Mouse (Mus musculus): ENCODE measurements around the gene Ptprg. TPM values are rescaled to one million over a fixed set of nuclear protein-coding genes. Genes with fewer than 3 reads are reported as not detected.

The Ptprg gene
- total RNA-seq, 2 experiments from 2014 or later, result 71.4 to 72.3 TPM

DNA sequence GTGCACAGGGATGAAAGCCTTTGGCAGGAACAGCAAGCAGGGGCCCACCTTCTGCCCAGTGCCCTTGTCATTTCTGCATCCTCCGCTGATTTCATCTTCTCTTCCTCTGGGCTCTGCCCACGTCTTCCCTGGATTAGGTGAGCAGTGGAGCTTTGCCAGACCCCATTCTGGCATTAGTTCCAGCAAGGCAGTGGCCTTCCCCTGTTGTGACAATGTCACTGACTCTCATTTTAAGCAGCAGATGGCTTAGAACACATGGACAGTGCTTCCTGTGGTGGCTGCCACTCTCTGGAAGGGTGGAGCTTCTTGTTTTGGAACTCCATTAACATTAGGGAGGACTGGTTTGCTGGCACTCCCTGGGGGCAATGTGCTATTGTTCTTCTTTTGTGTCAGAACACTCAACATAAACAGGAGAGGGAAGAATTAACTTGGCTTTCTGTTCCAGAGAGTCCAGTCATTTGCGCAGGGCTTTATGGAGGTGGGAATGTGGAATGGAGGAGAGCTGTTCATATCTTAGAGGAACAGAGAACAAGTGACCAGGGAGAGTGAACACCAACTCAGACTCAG lies 119.7 kb downstream of the Ptprg start:
- DNase-seq, result no peak
- intact Hi-C loops (cut with DNase I), result no loop called here

DNA sequence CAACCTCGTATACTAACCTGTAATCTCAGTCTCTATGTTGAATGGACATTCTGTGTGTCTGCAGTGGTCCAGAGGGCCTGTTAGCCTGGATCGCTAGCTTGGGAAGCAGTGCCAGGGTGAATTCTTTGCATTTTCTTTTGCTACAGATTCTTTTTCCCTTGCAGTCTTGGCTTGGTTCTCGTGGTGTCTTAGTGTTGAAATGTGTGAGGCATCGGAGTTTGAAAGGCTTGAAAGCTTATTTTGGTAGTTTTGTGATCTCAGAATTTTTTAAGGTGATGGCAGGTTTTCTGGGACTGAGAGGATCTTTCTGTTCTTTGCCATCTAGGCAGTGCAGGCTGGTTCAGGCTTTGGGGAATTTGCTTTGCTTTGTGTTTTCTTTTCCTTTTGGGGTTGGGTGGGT lies 124.9 kb downstream of the Ptprg start:
- DNase-seq, result no peak
- intact Hi-C loops (cut with DNase I), result no loop called here

DNA sequence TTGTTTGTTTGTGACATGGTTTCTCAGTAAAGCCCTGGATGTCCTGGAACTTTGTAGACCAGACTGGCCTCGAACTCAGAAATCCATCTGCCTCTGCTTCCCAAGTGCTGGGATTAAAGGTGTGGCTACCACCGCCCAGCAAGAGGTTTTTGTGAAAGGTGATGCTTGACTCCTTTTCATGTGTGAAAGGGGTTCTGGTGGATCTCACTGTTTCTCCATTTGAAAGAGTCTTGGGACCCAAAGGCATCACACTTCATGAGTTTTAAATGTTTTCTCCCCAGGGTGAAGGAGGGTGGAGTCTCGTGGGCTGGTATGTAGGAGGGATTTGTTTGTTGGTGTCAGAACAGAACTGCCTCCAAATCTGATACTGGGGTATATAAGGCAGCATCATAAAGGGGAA lies 126.4 kb downstream of the Ptprg start:
- intact Hi-C loops (cut with DNase I), result no loop called here
- no peak for DNase-seq

- intact Hi-C loops (cut with DNase I), result no loop called here
These were observed 127.3 kb downstream of the Ptprg start for GRCm38 (mm10) chr14:11680621-11681020.

DNA sequence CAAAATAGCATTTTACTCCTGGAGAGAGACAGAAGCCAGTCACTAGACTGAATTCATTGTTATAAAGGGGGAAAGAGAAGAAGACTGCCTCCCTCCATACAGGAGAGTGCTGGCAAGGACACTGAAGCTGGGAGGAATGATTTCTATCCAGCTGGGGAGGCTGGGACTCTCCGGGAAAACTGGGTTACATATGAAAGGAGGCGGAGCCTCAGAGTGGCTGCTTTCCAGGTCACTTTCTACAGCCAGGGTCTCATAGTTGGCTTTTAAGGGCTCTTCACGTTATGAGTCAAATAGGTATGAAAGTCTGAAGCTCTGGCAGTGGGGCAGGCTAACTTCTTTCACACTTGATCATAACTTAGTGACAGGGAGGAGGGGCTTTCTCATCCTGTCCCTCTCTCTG lies 129.1 kb downstream of the Ptprg start:
- DNase-seq, result peak in 1 of 2 experiments; percentile 20
- intact Hi-C loops (cut with DNase I), result no loop called here

More at GRCm38 (mm10) chr14:11680621-11681020, 127.3 kb downstream of the Ptprg start:
- no peak for DNase-seq

- no peak for DNase-seq
- intact Hi-C loops (cut with DNase I), result no loop called here
These were observed 130.2 kb downstream of the Ptprg start for GRCm38 (mm10) chr14:11683386-11684081.

- no peak for DNase-seq
- intact Hi-C loops (cut with DNase I), result no loop called here
These were observed 130.8 kb downstream of the Ptprg start for GRCm38 (mm10) chr14:11684104-11684503.

DNA sequence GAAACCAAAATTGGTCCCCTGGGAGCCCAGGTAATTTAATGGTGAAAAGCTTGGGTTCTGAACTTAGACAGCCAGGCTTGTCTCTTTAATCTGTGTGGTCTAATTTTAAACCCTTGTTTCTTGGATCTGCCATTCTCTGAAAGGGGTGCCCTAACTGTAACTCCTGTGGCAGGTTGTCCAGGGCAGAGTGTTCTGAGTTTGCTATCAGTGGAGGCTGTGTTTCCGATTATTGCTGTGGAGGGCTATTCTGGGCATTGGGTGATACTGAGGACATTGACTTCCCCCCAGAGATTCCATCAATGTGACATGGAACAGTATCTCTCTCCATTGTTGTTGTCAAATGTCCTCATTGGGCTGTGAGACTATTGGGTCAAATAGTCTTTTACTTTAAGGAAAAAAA lies 134.2 kb downstream of the Ptprg start:
- intact Hi-C loops (cut with DNase I), result no loop called here
- no peak for DNase-seq

DNA sequence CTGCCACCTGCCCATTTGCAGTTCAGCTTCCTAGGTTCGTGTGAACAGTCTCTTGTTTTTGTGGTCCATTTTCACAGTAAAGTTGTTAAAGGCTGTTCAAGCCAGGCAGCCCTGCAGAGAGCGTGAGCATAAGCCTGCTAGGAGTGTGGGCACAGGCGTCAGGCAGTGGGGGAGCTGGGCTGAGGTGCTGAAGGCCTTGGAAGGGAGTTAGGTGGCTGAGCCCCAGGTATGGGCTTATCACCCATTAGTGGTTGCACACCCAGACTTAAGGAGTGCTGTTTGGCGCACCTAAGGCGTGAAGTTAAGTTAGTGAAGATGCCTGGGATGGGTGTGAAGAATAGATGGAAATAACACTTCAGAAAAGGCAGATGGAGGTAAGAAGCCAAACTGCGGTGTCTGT lies 134.8 kb downstream of the Ptprg start:
- no peak for DNase-seq
- intact Hi-C loops (cut with DNase I), result no loop called here

DNA sequence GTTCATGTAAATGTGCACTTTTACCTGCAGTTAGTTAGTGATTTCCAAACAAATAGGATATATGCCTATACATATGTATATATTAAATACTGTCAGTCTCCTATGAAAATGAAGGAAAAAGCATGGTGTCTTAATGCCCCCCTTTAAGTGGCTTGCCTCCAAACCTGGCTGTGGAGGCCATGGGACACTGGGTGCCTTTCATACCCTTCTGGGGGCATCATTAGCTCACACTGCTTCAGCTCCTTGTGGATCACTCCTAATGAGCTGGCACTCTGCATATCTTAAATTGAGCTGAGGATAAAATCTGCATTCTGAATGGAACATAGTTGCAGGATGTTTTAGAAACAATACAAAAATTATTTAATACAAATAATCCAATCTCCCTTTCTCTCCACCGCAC lies 136.7 kb downstream of the Ptprg start:
- no peak for DNase-seq
- intact Hi-C loops (cut with DNase I), result no loop called here

- no peak for DNase-seq
- intact Hi-C loops (cut with DNase I), result no loop called here
These were observed 138.2 kb downstream of the Ptprg start for GRCm38 (mm10) chr14:11691531-11691930.

DNA sequence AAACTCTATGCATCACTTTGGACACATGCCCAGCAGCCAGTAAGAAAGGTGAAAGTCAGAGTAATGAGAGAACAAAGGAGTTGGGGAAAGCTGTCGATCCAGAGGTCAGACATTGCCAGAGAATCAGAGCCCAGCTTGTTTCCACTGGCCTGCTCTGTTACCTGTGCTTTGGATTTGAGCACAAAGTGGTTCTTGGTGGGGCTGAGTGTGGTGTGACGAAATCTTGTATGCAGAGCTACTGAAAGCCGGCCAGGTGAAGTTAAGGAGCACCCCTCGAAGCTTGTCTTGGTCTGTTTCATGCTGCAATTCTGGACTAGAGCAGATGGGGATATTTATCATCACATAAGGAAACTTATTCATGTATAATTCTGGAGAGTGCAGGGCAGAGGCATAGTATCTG lies 145.5 kb downstream of the Ptprg start:
- intact Hi-C loops (cut with DNase I), result no loop called here

DNA sequence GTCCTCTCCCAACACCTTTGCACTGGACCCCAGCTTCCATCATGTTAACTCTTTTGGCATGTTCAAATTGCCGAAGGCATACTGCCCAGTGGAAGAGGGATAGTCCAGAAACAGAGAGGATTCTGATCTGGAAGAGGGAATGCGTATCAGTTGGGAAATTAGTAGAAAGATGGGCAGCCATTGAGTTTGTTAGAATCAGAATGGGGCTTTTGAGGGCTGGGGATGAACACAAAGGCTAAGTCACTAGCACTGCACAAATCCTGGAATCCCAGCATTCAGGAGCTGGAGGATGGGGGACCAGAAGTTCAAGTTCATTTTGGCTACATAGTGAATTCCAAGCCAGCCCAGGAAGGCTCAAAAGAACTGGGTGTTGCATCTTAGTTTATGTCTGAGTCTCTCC lies 146.3 kb downstream of the Ptprg start:
- intact Hi-C loops (cut with DNase I), result no loop called here

More for the DNA sequence above, 145.5 kb downstream of the Ptprg start:
- no peak for DNase-seq

DNA sequence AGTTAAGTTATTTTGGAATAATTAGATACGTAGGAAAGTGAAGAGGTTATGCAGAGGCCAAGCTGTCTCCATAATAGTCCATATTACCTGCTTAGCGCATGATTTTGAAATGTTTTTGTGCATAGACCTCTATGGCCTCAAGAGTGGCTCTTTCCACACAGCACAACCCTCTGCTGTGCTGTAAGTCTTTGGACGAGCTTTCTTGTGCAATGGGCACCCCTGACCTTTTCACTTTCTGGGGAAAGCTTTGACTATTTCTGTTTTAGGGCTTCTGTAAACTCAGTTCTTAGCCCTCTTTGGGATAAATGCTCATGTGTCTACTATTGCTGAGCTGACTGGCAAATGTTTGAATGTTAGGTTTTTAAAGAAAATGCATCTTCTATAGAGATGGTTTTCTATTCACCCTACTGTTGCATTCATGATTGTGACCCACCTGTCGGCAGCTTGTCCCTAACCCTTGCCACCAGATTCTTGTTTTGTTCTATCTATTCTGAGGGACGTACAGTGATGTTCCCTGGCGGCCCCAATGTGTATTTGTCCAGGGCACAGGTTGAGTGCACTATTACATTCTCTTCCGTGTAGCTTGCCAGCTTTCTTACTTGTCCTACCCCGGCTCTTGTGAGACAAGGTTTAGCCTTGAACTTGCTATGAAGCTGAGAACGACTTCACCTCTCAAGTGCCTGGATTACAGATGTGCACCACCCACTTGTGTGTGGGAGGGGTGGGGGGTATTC lies 148.4 kb downstream of the Ptprg start:
- DNase-seq, result no peak
- intact Hi-C loops (cut with DNase I), result no loop called here

More for the DNA sequence above, 146.3 kb downstream of the Ptprg start:
- DNase-seq, result no peak

GRCm38 (mm10) chr14:11702770-11703477 lies 149.6 kb downstream of the Ptprg start:
- intact Hi-C loops (cut with DNase I), result no loop called here
- DNase-seq, result no peak

- intact Hi-C loops (cut with DNase I), result no loop called here
These were observed 151.5 kb downstream of the Ptprg start for GRCm38 (mm10) chr14:11704871-11705270.

DNA sequence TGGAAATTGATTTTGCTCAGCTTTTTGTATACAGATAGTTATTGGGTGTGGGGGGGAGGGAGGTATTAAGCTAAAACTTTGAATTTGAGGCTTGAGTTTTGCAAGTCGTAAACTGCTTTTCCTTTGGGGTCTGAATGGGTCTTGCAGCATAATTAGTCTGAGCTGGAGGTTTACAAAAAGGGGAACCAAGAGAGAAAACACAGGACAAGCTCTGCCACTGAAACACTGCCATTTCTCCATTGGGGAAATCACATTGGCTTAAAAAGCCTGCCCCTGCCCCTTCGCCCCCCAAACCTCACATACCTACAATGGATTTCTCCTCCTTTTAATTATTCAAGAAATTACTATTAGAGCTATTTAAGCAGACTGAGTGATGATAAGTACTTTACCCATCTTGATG lies 156.0 kb downstream of the Ptprg start:
- DNase-seq, result no peak
- intact Hi-C loops (cut with DNase I), result no loop called here

More at GRCm38 (mm10) chr14:11704871-11705270, 151.5 kb downstream of the Ptprg start:
- no peak for DNase-seq

DNA sequence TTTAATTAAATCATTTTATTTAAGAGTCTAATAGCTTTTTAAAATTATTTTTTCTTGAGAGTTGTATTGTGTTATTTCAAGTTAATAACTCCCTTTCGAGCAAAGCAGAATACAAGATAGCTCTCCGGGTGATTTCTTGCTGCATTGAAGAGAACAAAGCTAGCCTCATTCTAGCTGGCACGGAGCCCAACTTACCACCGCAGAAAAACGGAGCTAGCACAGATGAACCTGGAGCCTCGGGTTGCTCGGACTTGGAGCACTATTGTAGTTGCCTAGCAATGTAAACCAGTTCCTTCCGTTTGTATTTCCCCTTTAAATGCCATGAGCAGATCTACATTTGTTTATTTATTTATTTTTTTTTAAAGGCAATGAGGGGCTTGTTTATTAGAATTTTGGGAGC lies 156.5 kb downstream of the Ptprg start:
- peak; percentile 39 to 41 for DNase-seq
- intact Hi-C loops (cut with DNase I), result no loop called here

- DNase-seq, result no peak
- intact Hi-C loops (cut with DNase I), result no loop called here
These were observed 157.2 kb downstream of the Ptprg start for GRCm38 (mm10) chr14:11710410-11711122.

- intact Hi-C loops (cut with DNase I), result no loop called here
- DNase-seq, result no peak
These were observed 158.8 kb downstream of the Ptprg start for GRCm38 (mm10) chr14:11712146-11712545.
